Mouse (Mus musculus) myocyte (in vitro differentiated cells): ENCODE measurements at regions not wholly inside any gene's neighbourhood (a gene's known extent, or its start where the extent isn't known, plus 50 kb on each side); places are given as distances from the start of the nearest gene placed in this dataset.

ENCODE experiments used
- CEBPB ChIP-seq: IDR thresholded peaks from 2 replicates; pipeline ENCODE4 v1.6.1; 2011; ENCODE audit warnings: mild to moderate bottlenecking, moderate library complexity; ENCODE audit not compliant: poor library complexity, insufficient read depth, severe bottlenecking
- E2F4 ChIP-seq: IDR thresholded peaks from one replicate; pipeline ENCODE4 v1.6.1; 2011; ENCODE audit warnings: mild to moderate bottlenecking, control low read depth, moderate library complexity; ENCODE audit not compliant: insufficient read depth
- MYOG ChIP-seq, 3 experiments: IDR thresholded peaks; one replicate each; pipeline ENCODE4 v1.6.1; 2011; ENCODE audit warnings: control low read depth in 2 of 3, low read depth in 2 of 3, mild to moderate bottlenecking in 2 of 3; ENCODE audit not compliant: insufficient read length in 2 of 3, control insufficient read depth in 1 of 3, insufficient read depth in 1 of 3
- POLR2A ChIP-seq: IDR thresholded peaks from one replicate; pipeline ENCODE4 v1.6.1; 2011; ENCODE audit warnings: low read depth, mild to moderate bottlenecking, control low read depth, moderate library complexity; ENCODE audit not compliant: insufficient read length
- POLR2AphosphoS2 ChIP-seq: IDR thresholded peaks from one replicate; pipeline ENCODE4 v1.6.1; 2011; ENCODE audit warnings: low read depth, control low read depth; ENCODE audit not compliant: insufficient read length
- TCF12 ChIP-seq: IDR thresholded peaks from one replicate; pipeline ENCODE4 v1.6.1; 2011; ENCODE audit warnings: mild to moderate bottlenecking, control low read depth; ENCODE audit not compliant: poor library complexity, insufficient read depth, severe bottlenecking
- TCF3 ChIP-seq: IDR thresholded peaks from one replicate; pipeline ENCODE4 v1.6.1; 2011; ENCODE audit warnings: low read depth, control low read depth; ENCODE audit not compliant: insufficient read length
- USF1 ChIP-seq: IDR thresholded peaks from one replicate; pipeline ENCODE4 v1.6.1; 2011; ENCODE audit warnings: low read depth, mild to moderate bottlenecking, control low read depth, moderate library complexity

DNA sequence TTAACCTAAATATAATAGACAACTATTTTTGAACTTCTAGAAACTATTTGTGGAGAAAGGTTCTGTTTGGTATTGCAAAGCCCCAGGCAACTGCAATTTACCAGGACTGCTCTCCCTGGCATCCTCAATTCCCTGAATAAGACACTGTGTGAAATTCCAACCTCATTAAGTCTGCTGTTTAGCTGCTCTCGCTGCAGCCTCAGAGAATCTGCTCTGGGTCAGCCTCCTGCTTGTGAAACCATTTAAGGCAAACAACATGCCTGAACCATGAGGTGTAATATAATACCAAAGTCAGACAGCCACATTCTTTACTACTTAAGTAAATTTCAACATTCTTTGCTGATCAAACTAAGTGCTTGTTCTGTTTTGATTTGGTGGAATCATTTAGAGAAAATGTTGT lies 1177.6 kb upstream of the Cited2 start:
- TF ChIP-seq MYOG (IDR thresholded peaks at IDR 0.05; ENCODE audit: control insufficient read depth in 1 of 3, insufficient read depth in 1 of 3, insufficient read length in 2 of 3, low read depth in 2 of 3) (no peak), POLR2A (no peak), TCF12 (no peak), POLR2AphosphoS2 (no peak), TCF3 (no peak), USF1 (no peak), CEBPB (peak; percentile 56; the same call in 1 of the 2 replicates), E2F4 (no peak)
